Mouse (Mus musculus) kidney, adult 2 months (tissue): ENCODE results near the gene 1810009A15Rik. TPM values are rescaled to one million over a fixed set of nuclear protein-coding genes. Genes with fewer than 3 reads are reported as not detected.
A peak's percentile ranks its signal among the peaks of the same experiment; 100 is the strongest.

Experiments used
- DNase-seq: peaks from one replicate; pipeline ENCODE4 v3.0.0; 2021
- H3K27ac ChIP-seq: fragments of 200-500 bp; 2 replicates; pipeline ENCODE4 v1.5.1; 2012; ENCODE audit warnings: low read depth, low read length, control low read depth, inconsistent platforms; ENCODE audit not compliant: insufficient read depth
- H3K27me3 ChIP-seq: fragments of 200-500 bp; replicated peaks from 2 replicates; pipeline ENCODE4 v1.6.1; 2012; ENCODE audit warnings: mild to moderate bottlenecking, moderate library complexity, low read length, inconsistent platforms; ENCODE audit not compliant: control insufficient read depth, insufficient read depth
- H3K36me3 ChIP-seq: fragments of 200-500 bp; 2 replicates; pipeline ENCODE4 v1.6.1; 2012; ENCODE audit warnings: mild to moderate bottlenecking, moderate library complexity, low read length, inconsistent platforms; ENCODE audit not compliant: control insufficient read depth, insufficient read depth
- H3K4me1 ChIP-seq: fragments of 200-500 bp; 2 replicates; pipeline ENCODE4 v1.6.1; 2011; ENCODE audit warnings: low read length; ENCODE audit not compliant: control insufficient read depth, insufficient read depth
- H3K4me3 ChIP-seq: fragments of 200-500 bp; 2 replicates; pipeline ENCODE4 v1.5.1; 2011; ENCODE audit warnings: mild to moderate bottlenecking, low read depth, low read length, control low read depth; ENCODE audit not compliant: insufficient read depth
- CTCF ChIP-seq: fragments of 200-500 bp; conservative IDR thresholded peaks from 2 replicates; pipeline ENCODE4 v1.5.1; 2011; ENCODE audit warnings: low read depth, mild to moderate bottlenecking, control low read depth, low read length, moderate library complexity, mixed read lengths; ENCODE audit not compliant: insufficient read depth, insufficient read length
- POLR2A ChIP-seq: fragments of 200-500 bp; IDR thresholded peaks from one replicate; pipeline ENCODE4 v1.6.1; 2011; ENCODE audit warnings: low read depth, low read length, control low read depth
- WGBS: fragments of 180-500 bp; shearing (Covaris S2); methylation state at CpG from one replicate; pipeline ENCODE4 v1.1.7; 2018; 5-methylcytosine and 5-hydroxymethylcytosine counted together
- polyA plus RNA-seq: library from polyadenylated mRNA; depleted of rRNA; stranded (reverse); fragments of >200 nt; gene quantifications from 2 replicates; pipeline ENCODE4 v1.2.3, GENCODE M21; 2012

1810009A15Rik gene
- polyA plus RNA-seq, 1 experiment = 23.9 TPM

DNA sequence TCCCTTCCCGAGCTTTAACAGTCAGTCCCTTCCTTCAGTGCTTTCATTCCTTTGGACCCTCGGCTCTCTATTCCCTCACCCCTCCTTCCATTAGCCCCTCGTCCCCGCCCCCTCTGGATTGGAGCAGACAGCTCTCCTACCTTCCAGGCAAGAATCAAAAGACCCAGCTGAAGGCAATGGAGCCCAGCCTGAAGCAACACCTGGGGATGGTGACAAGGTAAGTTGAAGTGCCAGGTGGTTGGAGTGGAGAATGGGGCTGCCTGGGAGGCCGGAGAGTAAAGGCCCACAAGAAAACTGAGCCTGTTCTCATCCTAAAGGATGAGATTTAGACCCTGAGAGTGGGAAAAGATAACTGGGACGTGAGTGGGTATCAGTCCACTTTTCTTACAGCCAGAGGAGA, 19.9 kb downstream of the 1810009A15Rik start:
- TF ChIP-seq POLR2A = no peak
- no peak for TF ChIP-seq CTCF
- WGBS = 89% methylated on average over 6 of the region's 6 CpGs
- Histone ChIP-seq H3K27me3 (no peaks in the 10 kb centered on the region), H3K27ac (no peak overlapping the region), H3K4me3 (no peak overlapping the region), H3K36me3 (peaks cover 41% of the 10 kb centered on the region), H3K4me1 (no peaks in the 10 kb centered on the region)
- no peak for DNase-seq

DNA sequence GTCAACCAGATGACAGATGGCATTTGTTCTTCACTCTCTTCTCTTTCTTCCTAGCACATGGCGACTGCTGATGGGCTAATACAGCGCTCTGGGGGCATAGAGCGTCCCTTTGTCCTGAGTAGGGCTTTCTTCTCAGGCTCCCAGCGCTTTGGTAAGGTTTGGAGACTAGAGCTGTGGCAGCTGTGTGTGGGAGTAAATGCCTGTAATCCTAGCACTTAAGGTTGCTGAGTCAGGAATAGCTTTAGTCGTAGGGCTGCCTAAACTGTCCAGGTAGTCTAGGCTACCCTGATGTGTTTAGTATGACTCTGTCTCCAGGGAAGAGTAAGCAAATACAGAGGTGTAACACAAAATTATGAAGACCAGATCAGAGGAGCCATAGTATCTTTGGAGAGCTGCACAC, 23.2 kb downstream of the 1810009A15Rik start:
- Histone ChIP-seq H3K4me3 (no peak overlapping the region), H3K36me3 (peaks cover 36% of the 10 kb centered on the region), H3K27ac (no peak overlapping the region), H3K4me1 (no peaks in the 10 kb centered on the region), H3K27me3 (no peaks in the 10 kb centered on the region)
- 80% methylated on average over 5 of the region's 5 CpGs for WGBS
- no peak for DNase-seq
- TF ChIP-seq POLR2A (no peak), CTCF (no peak)

DNA sequence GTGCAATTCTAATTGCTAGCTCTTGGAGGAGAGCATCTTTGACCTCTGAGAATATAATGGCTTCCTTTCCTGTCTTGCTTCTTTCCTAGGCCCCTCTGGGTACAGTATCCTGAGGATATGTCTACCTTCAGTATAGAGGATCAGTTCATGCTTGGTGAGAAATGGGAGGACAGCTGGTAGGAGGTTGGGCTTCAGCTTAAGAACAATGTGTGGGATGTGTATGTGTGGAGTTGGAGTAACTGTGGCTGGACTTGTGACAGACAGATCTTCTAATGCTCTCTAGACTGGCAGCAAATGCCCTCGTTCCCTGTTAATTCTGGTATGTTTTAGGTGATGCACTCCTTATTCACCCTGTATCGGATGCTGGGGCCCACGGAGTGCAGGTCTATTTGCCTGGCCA, 25.6 kb downstream of the 1810009A15Rik start:
- Histone ChIP-seq H3K27ac (no peak overlapping the region), H3K4me3 (no peak overlapping the region), H3K4me1 (no peaks in the 10 kb centered on the region), H3K27me3 (no peaks in the 10 kb centered on the region), H3K36me3 (peaks cover 24% of the 10 kb centered on the region)
- TF ChIP-seq CTCF (no peak), POLR2A (no peak)
- DNase-seq = no peak
- 93% methylated on average over 3 of the region's 3 CpGs for WGBS

DNA sequence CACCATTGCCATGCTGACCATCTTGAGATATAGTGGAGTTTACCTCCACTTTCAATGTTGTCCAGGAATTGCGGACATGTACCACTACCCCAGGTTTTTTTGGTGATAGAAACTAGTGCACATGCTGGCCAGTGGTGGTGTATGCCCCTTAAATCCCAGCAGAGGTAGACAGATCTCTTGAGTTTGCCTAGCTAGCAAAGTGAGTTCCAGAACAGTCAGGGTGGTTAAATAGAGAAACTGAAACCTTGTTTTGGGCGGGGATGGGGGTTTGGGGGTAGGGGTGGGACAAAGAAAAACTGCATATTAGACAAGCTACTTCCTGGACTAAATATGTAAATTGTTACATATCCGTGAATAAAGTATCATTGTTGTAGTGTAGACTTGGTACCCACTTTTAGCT, 30.3 kb downstream of the 1810009A15Rik start:
- H3K4me3 ChIP-seq = no peak overlapping the region
- H3K27me3 ChIP-seq = no peaks in the 10 kb centered on the region
- peaks cover 11% of the 10 kb centered on the region for H3K4me1 ChIP-seq
- 91% methylated on average over 3 of the region's 3 CpGs for WGBS
- peaks cover 3% of the 10 kb centered on the region for H3K36me3 ChIP-seq
- H3K27ac ChIP-seq = no peak overlapping the region
- TF ChIP-seq POLR2A (no peak), CTCF (no peak)
- DNase-seq = no peak

DNA sequence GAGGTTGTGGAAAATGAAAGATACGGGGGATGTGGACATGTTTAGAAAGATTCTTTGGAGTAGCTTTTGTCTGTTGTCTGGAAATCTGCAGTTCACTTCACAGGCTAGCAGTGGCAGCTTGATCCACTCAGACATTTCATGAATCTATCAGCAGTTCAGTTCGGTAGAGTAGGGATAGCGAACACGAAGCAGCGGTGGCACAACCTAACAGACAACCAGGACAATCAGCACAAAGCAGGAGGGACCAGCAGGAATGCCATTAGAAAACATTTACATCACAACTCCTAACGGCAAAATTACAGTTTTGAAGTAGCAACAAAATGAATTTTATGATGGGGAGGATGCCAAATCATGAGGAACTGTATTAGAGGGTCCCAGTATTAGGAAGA, 31.0 kb downstream of the 1810009A15Rik start:
- Histone ChIP-seq H3K4me3 (no peak overlapping the region), H3K27me3 (no peaks in the 10 kb centered on the region), H3K36me3 (peaks cover 1% of the 10 kb centered on the region), H3K4me1 (peaks cover 11% of the 10 kb centered on the region), H3K27ac (peak overlapping the region; percentile 92)
- no peak for DNase-seq
- WGBS = 55% methylated on average over 6 of the region's 6 CpGs
- TF ChIP-seq POLR2A (no peak), CTCF (no peak)

DNA sequence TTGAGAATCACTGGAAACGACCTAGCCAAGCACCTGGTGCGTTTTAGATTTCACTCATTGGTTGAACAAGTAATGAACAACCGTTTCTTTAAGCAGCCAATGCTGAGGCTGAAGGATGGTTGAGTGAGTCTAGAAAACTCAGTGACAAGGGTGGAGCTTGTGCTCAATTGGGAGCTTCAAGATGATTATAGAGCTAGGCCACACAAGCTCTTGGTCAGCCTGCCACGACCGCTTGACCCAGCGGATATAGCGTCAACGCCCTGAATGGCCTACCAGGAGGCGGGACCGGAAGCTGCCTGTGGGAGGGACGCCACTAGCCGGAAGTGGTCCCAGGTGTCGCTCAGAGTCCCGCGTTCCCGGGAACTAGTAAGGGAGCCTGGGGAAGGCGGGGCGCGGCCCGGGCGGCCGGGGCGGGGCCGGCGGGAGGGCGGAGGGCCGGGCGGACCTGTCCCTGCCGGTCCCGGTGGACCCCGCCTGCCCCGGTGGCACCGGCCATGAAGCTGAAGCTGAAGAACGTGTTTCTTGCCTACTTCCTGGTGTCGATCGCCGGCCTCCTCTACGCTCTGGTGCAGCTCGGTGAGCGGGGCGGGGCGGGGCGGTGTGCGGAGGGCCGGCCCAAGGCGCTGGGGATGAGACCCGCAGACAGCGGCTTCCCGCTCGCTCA, 31.6 kb downstream of the 1810009A15Rik start, which contains the start of gene B3gat3:
TSS of gene B3gat3 (plus strand) at position 302 of the 664 bp plus-strand sequence.
- peak; percentile 98 for DNase-seq
- peak; percentile 89 for TF ChIP-seq POLR2A
- no peak for TF ChIP-seq CTCF
- H3K27me3 ChIP-seq = no peaks in the 10 kb centered on the region
- H3K27ac ChIP-seq = peak within 1 kb of the TSS; percentile 92
- H3K4me3 ChIP-seq = peak within 1 kb of the TSS; percentile 78
- H3K4me1 ChIP-seq = peaks cover 11% of the 10 kb centered on the region
- H3K36me3 ChIP-seq = peaks cover 1% of the 10 kb centered on the region; the same call in 1 of the 2 replicates
- under 1% methylated on average over 50 of the region's 50 CpGs for WGBS

DNA sequence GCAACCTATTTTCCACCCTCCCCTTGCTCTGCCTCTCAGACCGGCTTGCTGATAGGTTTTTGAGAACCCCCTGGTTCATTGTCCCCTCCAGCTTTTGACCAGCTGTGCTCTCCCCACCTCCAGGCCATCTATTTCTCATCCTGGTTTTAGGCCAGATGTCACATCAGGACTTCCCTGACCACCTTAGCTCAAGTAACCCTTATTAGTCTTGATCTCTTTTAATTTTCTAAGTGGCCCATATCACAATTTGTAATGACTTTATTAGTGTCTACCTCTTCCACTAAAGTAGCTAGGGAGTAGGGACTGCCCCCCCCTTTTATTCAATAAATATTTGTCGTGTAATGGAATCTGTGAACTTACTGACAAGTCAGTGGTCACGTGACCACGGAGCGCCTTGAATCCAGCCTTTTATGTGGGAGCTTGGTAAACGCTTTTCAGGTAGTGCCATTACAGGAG, 32.2 kb downstream of the 1810009A15Rik start:
- peaks cover 11% of the 10 kb centered on the region for H3K4me1 ChIP-seq
- H3K27ac ChIP-seq = peak overlapping the region; percentile 62
- no peaks in the 10 kb centered on the region for H3K27me3 ChIP-seq
- WGBS = 1% methylated on average over 6 of the region's 6 CpGs
- no peaks in the 10 kb centered on the region for H3K36me3 ChIP-seq
- TF ChIP-seq POLR2A (no peak), CTCF (no peak)
- DNase-seq = peak; percentile 67
- peak overlapping the region; percentile 78 for H3K4me3 ChIP-seq

DNA sequence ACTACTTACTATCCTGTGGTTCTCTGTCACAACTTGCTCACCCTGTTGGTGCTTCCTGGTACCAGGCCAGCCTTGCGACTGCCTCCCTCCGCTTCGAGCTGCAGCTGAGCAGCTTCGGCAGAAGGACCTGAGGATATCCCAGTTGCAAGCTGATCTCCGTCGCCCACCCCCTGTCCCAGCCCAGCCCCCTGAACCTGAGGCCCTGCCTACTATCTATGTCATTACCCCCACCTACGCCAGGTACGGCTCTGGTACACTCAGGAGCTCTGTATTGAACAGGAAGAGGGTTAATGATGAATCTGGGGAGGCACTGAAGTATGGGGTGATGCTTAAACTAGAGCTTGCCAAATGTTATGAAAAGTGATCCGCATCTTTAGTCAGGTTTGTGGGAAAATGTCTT, 33.1 kb downstream of the 1810009A15Rik start:
- DNase-seq = no peak

More for the DNA sequence above, 33.1 kb downstream of the 1810009A15Rik start:
- WGBS = 70% methylated on average over 9 of the region's 9 CpGs
- TF ChIP-seq CTCF (no peak), POLR2A (no peak)
- Histone ChIP-seq H3K4me1 (peaks cover 11% of the 10 kb centered on the region), H3K27me3 (no peaks in the 10 kb centered on the region), H3K36me3 (no peaks in the 10 kb centered on the region; the same call in 1 of the 2 replicates), H3K27ac (no peak overlapping the region), H3K4me3 (no peak overlapping the region)
